Mouse (Mus musculus): Measurements from ENCODE around the gene N4bp2l1. TPM values are rescaled to one million over a fixed set of nuclear protein-coding genes. Genes with fewer than 3 reads are reported as not detected.

Gene N4bp2l1
- polyA plus RNA-seq, 1 experiment from 2014 or later, result 2.7 TPM

DNA sequence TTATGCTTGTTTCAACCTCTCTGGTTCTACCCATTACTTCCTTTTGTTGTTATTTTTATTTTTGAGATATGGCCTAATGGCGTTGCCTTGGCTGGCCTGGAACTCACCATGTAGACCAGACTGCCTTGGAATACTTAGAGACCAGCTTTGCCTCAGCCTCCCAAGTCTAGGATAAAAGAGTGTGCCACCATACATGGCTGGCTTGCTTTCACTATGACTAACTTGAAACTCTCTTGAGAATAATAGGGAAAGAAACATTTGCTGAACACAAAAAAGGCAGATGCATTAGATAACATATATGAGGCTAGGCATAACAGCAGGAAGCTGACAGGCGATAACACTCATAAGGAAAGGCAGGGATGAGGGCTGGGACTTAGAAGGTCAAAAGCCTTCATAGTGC is 17.1 kb upstream of the N4bp2l1 start:
- Histone ChIP-seq H3K4me1 (no peaks in the 10 kb centered on the region), H3K9me3 (no peaks in the 10 kb centered on the region), H3K4me3 (no peak overlapping the region), H3K27ac (replicated peaks) (no peak overlapping the region), H3K27me3 (replicated peaks; ENCODE audit: low read depth, poor library complexity, severe bottlenecking) (no peaks in the 10 kb centered on the region), H3K36me3 (replicated peaks) (no peaks in the 10 kb centered on the region)
- WGBS, result 90% methylated on average over 2 of the region's 2 CpGs
- no peak for DNase-seq (ENCODE audit: low spot score)

DNA sequence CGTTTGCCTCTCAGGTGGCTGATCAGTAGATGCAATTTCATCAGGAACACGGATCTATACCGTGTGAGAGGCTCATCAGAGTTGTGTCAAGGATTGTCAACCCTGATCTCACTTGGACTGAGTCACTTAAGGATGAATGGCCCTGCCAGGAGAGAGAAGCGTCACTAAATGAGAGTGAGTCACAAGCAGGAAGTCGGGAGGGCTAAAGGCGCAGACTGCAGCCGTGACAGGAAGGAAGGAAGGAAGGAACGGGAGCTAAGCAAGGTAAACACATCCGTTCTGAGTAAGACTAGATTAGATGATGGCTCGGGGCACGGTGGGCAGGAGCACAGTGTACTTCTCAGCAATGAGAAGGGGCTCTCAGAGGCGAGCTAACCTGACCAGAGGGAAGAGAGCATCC is 14.7 kb upstream of the N4bp2l1 start:
- DNase-seq (ENCODE audit: low spot score), result no peak
- 68% methylated on average over 12 of the region's 12 CpGs for WGBS

GRCm38 (mm10) chr5:150611136-150611535 is 14.1 kb upstream of the N4bp2l1 start:
- no peak for DNase-seq (ENCODE audit: low spot score)
- Histone ChIP-seq H3K27me3 (replicated peaks; ENCODE audit: low read depth, poor library complexity, severe bottlenecking) (no peaks in the 10 kb centered on the region), H3K9me3 (no peaks in the 10 kb centered on the region), H3K4me3 (no peak overlapping the region), H3K27ac (replicated peaks) (no peak overlapping the region), H3K4me1 (no peaks in the 10 kb centered on the region), H3K36me3 (replicated peaks) (peaks cover 7% of the 10 kb centered on the region)
- WGBS, result 70% methylated on average over 1 of the region's 1 CpGs

More for the DNA sequence above, 14.7 kb upstream of the N4bp2l1 start:
- no peaks in the 10 kb centered on the region for H3K4me1 ChIP-seq
- no peaks in the 10 kb centered on the region for H3K9me3 ChIP-seq
- H3K27ac ChIP-seq (replicated peaks), result no peak overlapping the region
- H3K27me3 ChIP-seq (replicated peaks; ENCODE audit: low read depth, poor library complexity, severe bottlenecking), result no peaks in the 10 kb centered on the region
- H3K36me3 ChIP-seq (replicated peaks), result peaks cover 3% of the 10 kb centered on the region
- no peak overlapping the region for H3K4me3 ChIP-seq

- 92% methylated on average over 8 of the region's 8 CpGs for WGBS
- no peaks in the 10 kb centered on the region for H3K4me1 ChIP-seq
- no peaks in the 10 kb centered on the region for H3K9me3 ChIP-seq
- H3K36me3 ChIP-seq (replicated peaks), result peaks cover 9% of the 10 kb centered on the region
- H3K27ac ChIP-seq (replicated peaks), result no peak overlapping the region
- H3K27me3 ChIP-seq (replicated peaks; ENCODE audit: low read depth, poor library complexity, severe bottlenecking), result no peaks in the 10 kb centered on the region
- no peak for DNase-seq (ENCODE audit: low spot score)
- no peak overlapping the region for H3K4me3 ChIP-seq
Measured at GRCm38 (mm10) chr5:150607631-150608030, 10.6 kb upstream of the N4bp2l1 start.

GRCm38 (mm10) chr5:150606131-150606530 is 9.1 kb upstream of the N4bp2l1 start:
- Histone ChIP-seq H3K27ac (replicated peaks) (no peak overlapping the region), H3K4me3 (no peak overlapping the region), H3K4me1 (peaks cover 3% of the 10 kb centered on the region), H3K36me3 (replicated peaks) (peaks cover 9% of the 10 kb centered on the region), H3K9me3 (no peaks in the 10 kb centered on the region), H3K27me3 (replicated peaks; ENCODE audit: low read depth, poor library complexity, severe bottlenecking) (no peaks in the 10 kb centered on the region)
- WGBS, result 94% methylated on average over 6 of the region's 6 CpGs
- DNase-seq (ENCODE audit: low spot score), result no peak

DNA sequence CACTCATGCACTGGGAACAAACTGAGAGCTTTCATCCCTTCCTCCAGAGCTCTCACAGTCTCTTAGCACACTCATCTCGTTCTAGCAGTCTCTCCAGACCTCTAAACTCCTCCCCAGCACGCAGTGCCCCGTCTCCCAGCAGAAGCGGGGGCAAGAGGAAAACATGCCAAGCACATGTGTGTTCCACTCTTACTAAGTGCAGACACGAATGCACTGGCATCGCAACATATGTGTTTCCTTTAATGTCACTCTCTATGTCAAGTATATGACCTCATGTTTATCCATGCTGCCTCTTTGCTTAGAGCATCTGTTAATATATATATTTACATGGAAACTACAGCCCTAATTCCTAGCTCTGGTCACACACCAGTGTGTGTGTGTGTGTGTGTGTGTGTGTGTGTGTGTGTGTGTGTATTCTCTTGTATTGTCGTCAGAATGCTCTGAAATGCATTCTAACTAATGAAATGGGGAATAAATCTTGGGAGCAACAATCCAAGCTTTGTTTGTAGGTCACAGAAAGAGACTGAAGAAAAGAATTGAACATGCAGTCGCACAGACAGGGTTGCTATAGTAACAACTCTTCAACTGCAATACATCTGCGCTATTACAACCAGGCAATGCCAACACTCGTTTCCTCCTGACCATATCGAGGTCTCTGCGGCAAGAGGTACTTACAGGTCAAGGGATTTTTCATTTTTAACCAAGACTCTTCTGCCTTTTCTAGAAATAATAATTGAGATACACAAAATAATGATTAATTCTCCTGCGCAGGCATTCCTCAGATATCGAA is 4.6 kb upstream of the N4bp2l1 start:
- H3K4me1 ChIP-seq, result peaks cover 32% of the 10 kb centered on the region
- no peaks in the 10 kb centered on the region for H3K9me3 ChIP-seq
- H3K27me3 ChIP-seq (replicated peaks; ENCODE audit: low read depth, poor library complexity, severe bottlenecking), result peaks cover 14% of the 10 kb centered on the region
- peaks cover 6% of the 10 kb centered on the region; the same call in 1 of the 2 replicates for H3K36me3 ChIP-seq (replicated peaks)
- H3K27ac ChIP-seq (replicated peaks), result no peak overlapping the region
- no peak for DNase-seq (ENCODE audit: low spot score)
- WGBS, result 87% methylated on average over 14 of the region's 14 CpGs
- H3K4me3 ChIP-seq, result no peak overlapping the region

- no peak for DNase-seq (ENCODE audit: low spot score)
- 80% methylated on average over 20 of the region's 20 CpGs for WGBS
- no peak overlapping the region for H3K4me3 ChIP-seq
- peaks cover 32% of the 10 kb centered on the region for H3K4me1 ChIP-seq
- H3K27ac ChIP-seq (replicated peaks), result no peak overlapping the region
- no peaks in the 10 kb centered on the region for H3K36me3 ChIP-seq (replicated peaks)
- H3K9me3 ChIP-seq, result no peaks in the 10 kb centered on the region
- H3K27me3 ChIP-seq (replicated peaks; ENCODE audit: low read depth, poor library complexity, severe bottlenecking), result peaks cover 22% of the 10 kb centered on the region
Measured at GRCm38 (mm10) chr5:150600554-150601440, 3.8 kb upstream of the N4bp2l1 start.

DNA sequence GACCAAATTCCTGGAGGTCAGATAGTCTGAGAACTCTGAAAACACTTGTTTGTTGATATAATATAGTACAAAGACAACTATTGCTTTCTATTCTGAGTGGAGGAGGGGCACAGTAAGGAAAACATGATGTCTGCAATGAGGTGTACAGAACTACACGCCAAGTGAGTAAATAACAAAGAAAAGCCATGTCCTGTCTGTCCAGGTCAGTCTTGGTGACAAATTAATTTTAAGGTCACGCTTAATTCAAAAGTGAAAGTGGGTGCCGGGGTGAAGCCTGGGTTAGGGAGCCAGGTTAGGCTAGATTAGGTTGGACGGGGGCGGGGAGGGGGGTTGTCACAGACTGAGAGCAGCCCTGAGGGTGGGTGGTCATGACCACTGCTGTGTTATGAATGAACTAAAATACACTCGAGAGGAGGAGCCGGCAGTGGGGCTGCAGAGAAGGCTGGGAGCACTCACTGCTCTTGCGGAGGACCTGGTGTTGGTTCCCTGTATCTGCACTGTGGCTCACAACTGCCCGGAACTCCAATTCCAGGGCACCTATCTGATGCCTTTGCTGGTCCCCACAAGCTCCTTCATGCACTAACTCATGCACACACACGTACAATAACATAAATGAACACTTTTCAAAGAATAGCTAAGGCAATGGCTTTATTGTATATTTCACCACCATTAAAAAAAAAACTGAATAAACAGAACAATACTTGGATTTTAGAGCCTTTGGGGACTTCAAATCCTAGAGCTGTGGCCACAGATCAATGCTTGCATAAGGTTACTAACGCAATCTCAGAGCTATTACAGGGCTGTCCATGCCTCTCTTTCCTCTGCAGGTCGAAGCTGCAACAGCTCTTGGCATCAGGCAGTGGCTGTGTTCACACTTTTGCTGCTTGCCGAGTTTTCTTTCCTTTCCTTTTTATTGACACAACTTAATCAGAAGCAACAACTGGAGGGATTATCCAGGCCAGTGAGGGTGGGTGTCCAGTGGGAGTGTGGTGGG is 2.6 kb upstream of the N4bp2l1 start:
- Histone ChIP-seq H3K9me3 (no peaks in the 10 kb centered on the region), H3K36me3 (replicated peaks) (no peaks in the 10 kb centered on the region), H3K4me3 (no peak overlapping the region), H3K4me1 (peaks cover 35% of the 10 kb centered on the region), H3K27me3 (replicated peaks; ENCODE audit: low read depth, poor library complexity, severe bottlenecking) (peaks cover 34% of the 10 kb centered on the region), H3K27ac (replicated peaks) (no peak overlapping the region)
- 65% methylated on average over 13 of the region's 13 CpGs for WGBS
- DNase-seq (ENCODE audit: low spot score), result no peak

DNA sequence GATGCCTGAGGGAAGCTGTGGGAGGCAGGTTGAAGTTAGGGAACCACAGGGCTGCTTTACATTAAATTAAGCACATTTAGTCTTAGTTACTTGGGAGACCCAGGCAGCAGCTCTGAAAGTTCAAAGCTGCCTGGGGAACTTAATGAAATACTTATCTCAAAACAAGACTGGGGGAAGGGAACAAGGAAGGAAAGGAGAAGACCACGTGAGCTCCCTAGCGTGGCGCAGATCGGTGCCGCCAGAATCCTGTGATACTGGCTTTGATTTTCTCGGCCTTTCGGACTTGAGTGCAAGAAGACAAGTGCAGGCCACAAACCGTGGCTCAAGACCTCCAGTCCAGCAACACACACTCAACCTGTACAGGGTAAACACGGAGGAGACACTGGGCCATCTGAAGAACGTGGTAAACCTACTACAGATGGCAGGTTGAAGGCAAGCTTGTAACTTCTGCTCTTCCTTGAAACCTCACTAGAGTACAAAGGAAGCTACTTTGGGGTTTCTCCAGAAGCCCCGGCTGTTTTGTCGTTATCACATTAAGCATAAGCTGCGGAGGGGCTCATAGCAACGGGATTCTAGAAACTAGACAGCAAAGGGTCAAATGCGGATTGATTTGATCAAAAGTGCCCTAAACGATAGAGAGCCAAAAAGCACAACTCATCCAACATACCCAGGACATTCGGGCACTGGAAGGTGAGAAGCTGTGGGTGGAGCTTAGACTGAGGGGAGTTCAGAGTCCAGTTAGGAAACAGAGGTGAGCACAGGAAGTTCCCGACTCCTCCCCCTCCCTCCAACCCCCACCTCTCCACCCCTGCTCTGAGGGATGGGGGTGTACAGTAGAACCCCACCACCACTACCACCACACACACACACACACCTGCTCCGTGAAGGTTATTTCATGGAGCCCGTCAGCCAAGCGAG is 1.5 kb upstream of the N4bp2l1 start:
- H3K27ac ChIP-seq (replicated peaks), result no peak overlapping the region
- no peak for DNase-seq (ENCODE audit: low spot score)
- H3K27me3 ChIP-seq (replicated peaks; ENCODE audit: low read depth, poor library complexity, severe bottlenecking), result peaks cover 46% of the 10 kb centered on the region
- H3K36me3 ChIP-seq (replicated peaks), result no peaks in the 10 kb centered on the region
- WGBS, result 64% methylated on average over 21 of the region's 21 CpGs
- no peaks in the 10 kb centered on the region for H3K9me3 ChIP-seq
- H3K4me3 ChIP-seq, result no peak overlapping the region
- peaks cover 45% of the 10 kb centered on the region for H3K4me1 ChIP-seq

DNA sequence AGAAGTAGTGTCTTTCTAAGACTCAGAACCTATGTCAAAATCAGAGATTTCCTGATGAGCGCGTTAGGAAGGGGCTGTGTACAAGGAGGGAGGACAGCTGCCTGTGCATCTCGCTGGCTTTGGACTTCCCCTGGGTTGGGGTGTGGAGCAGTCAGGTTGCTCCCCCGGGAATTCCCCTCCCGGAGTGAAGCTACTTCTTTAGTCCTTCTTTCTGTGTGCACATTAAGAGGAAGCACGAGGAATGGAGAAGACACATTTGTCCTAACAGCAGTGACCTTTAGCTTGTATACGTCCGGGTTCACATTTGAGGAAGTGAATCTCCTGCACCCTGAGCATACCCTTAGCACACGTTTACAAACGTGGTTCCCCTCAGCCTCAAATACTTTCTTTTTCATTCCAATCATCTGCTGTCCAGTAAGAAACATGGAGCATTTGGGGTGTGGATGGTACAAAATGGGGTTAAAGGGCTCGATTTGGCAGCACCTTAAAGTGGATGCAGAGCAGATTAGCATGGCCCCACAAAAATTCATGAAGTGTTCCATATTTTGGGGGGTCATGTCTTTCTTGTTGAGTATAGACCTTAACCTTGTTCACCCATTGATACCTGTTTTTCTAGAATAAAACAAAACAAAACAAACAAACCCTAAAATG is 1.5 kb downstream of the N4bp2l1 start:
- Histone ChIP-seq H3K27ac (replicated peaks) (no peak overlapping the region), H3K9me3 (no peaks in the 10 kb centered on the region), H3K4me3 (no peak overlapping the region), H3K4me1 (peaks cover 44% of the 10 kb centered on the region), H3K27me3 (replicated peaks; ENCODE audit: low read depth, poor library complexity, severe bottlenecking) (peaks cover 63% of the 10 kb centered on the region), H3K36me3 (replicated peaks) (no peaks in the 10 kb centered on the region)
- WGBS, result 47% methylated on average over 11 of the region's 11 CpGs
- no peak for DNase-seq (ENCODE audit: low spot score)
